Mouse (Mus musculus) brown adipose tissue, adult 24 weeks (tissue): Measurements from ENCODE around the gene Cfap221. TPM values are rescaled to one million over a fixed set of nuclear protein-coding genes. Genes with fewer than 3 reads are reported as not detected.

ENCODE experiments used
- H3K27ac ChIP-seq: fragments of 200-500 bp; replicated peaks from 2 replicates; pipeline ENCODE4 v1.5.1; 2012; ENCODE audit warnings: low read depth, mild to moderate bottlenecking, low read length
- H3K4me1 ChIP-seq: fragments of 200-500 bp; 2 replicates; pipeline ENCODE4 v1.6.1; 2012; ENCODE audit warnings: low read length, mixed read lengths; ENCODE audit not compliant: control insufficient read depth, insufficient read depth, insufficient read length
- H3K4me3 ChIP-seq: fragments of 200-500 bp; 2 replicates; pipeline ENCODE4 v1.5.1; 2012; ENCODE audit warnings: low read depth, mild to moderate bottlenecking, low read length, moderate library complexity; ENCODE audit not compliant: insufficient read depth
- polyA plus RNA-seq: library from polyadenylated mRNA; stranded (reverse); fragments of >200 nt; gene quantifications from 2 replicates; pipeline ENCODE4 v1.2.4, GENCODE M21; 2012; ENCODE audit not compliant: missing spikeins, insufficient read depth, insufficient read length

The Cfap221 gene
- polyA plus RNA-seq, 1 experiment = 2.8 TPM

- Histone ChIP-seq H3K4me3 (no peak overlapping the region), H3K27ac (no peak overlapping the region), H3K4me1 (no peaks in the 10 kb centered on the region)
These were observed 39.3 kb downstream of the Cfap221 start for GRCm38 (mm10) chr1:119957716-119958222.

GRCm38 (mm10) chr1:119954680-119955079 is 42.4 kb downstream of the Cfap221 start:
- no peaks in the 10 kb centered on the region for H3K4me1 ChIP-seq
- no peak overlapping the region for H3K27ac ChIP-seq
- H3K4me3 ChIP-seq = no peak overlapping the region

- Histone ChIP-seq H3K27ac (no peak overlapping the region), H3K4me3 (no peak overlapping the region), H3K4me1 (no peaks in the 10 kb centered on the region)
These were observed 43.6 kb downstream of the Cfap221 start for GRCm38 (mm10) chr1:119953456-119953855.

- H3K4me1 ChIP-seq = no peaks in the 10 kb centered on the region
- H3K4me3 ChIP-seq = no peak overlapping the region
- H3K27ac ChIP-seq = no peak overlapping the region
These were observed 46.9 kb downstream of the Cfap221 start for GRCm38 (mm10) chr1:119950086-119950485.

GRCm38 (mm10) chr1:119936861-119937260 is 60.2 kb downstream of the Cfap221 start:
- no peak overlapping the region for H3K4me3 ChIP-seq
- no peaks in the 10 kb centered on the region for H3K4me1 ChIP-seq
- no peak overlapping the region for H3K27ac ChIP-seq

GRCm38 (mm10) chr1:119931421-119932150 is 65.4 kb downstream of the Cfap221 start:
- no peak overlapping the region for H3K4me3 ChIP-seq
- no peak overlapping the region for H3K27ac ChIP-seq
- H3K4me1 ChIP-seq = no peaks in the 10 kb centered on the region

- Histone ChIP-seq H3K27ac (no peak overlapping the region), H3K4me1 (no peaks in the 10 kb centered on the region), H3K4me3 (no peak overlapping the region)
These were observed 67.3 kb downstream of the Cfap221 start for GRCm38 (mm10) chr1:119929715-119930114.

- no peak overlapping the region for H3K27ac ChIP-seq
- H3K4me1 ChIP-seq = no peaks in the 10 kb centered on the region
These were observed 77.7 kb downstream of the Cfap221 start for GRCm38 (mm10) chr1:119919299-119919698.

GRCm38 (mm10) chr1:119916823-119917371 is 80.1 kb downstream of the Cfap221 start:
- Histone ChIP-seq H3K4me1 (peaks cover 3% of the 10 kb centered on the region; the same call in 1 of the 2 replicates), H3K27ac (no peak overlapping the region), H3K4me3 (no peak overlapping the region)

More at GRCm38 (mm10) chr1:119919299-119919698, 77.7 kb downstream of the Cfap221 start:
- H3K4me3 ChIP-seq = no peak overlapping the region

GRCm38 (mm10) chr1:119912953-119913814 is 83.8 kb downstream of the Cfap221 start, which contains the start of gene Tmem177:
Gene Tmem177, minus strand, starts transcription at chr1:119913208.
- Histone ChIP-seq H3K27ac (peak within 1 kb of the TSS; percentile 55), H3K4me1 (peaks cover 3% of the 10 kb centered on the region; the same call in 1 of the 2 replicates), H3K4me3 (peak within 1 kb of the TSS; percentile 89)

GRCm38 (mm10) chr1:119907206-119907748 is 89.8 kb downstream of the Cfap221 start:
- peak overlapping the region; percentile 29; the same call in 1 of the 2 replicates for H3K27ac ChIP-seq
- H3K4me3 ChIP-seq = no peak overlapping the region
- H3K4me1 ChIP-seq = peaks cover 6% of the 10 kb centered on the region

GRCm38 (mm10) chr1:119903231-119903620 is 93.8 kb downstream of the Cfap221 start:
- H3K27ac ChIP-seq = no peak overlapping the region
- no peak overlapping the region for H3K4me3 ChIP-seq
- peaks cover 7% of the 10 kb centered on the region for H3K4me1 ChIP-seq

- peaks cover 7% of the 10 kb centered on the region for H3K4me1 ChIP-seq
- H3K4me3 ChIP-seq = no peak overlapping the region
- H3K27ac ChIP-seq = no peak overlapping the region
These were observed 94.3 kb downstream of the Cfap221 start for GRCm38 (mm10) chr1:119902551-119903230.
